Mouse (Mus musculus) megakaryocyte, embryonic 14.5 days (primary cell): ENCODE results near the gene Plekha8.

Source experiments
- FLI1 ChIP-seq: IDR thresholded peaks from 2 replicates; pipeline ENCODE4 v1.6.1; 2012; ENCODE audit warnings: low read length, inconsistent platforms, mixed read lengths
- GATA1 ChIP-seq: IDR thresholded peaks from 3 replicates; pipeline ENCODE4 v1.6.1; 2012; ENCODE audit warnings: mixed read lengths, low read length, inconsistent platforms, borderline replicate concordance

DNA sequence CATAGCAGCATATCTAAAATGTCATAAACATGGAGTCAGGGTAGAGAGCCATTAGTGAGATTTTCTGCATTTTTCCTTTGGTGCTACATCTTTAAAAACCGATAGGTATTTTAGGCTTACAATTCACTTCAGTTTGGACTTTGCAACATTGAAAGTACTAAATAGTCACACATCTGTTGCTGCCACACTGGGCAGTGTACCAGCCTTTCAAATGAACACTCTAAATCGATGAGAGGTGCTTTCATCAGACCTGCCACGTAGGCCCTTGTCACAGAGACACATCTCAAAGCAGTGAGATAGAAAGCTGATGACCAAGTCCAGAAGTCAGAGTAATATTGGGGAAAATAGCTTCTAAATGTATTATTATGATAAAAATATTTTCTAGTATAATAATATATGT, 33.5 kb downstream of the Plekha8 start:
- TF ChIP-seq GATA1 (no peak), FLI1 (no peak)
